Mouse (Mus musculus): Measurements from ENCODE around the gene Muc13.

DNA sequence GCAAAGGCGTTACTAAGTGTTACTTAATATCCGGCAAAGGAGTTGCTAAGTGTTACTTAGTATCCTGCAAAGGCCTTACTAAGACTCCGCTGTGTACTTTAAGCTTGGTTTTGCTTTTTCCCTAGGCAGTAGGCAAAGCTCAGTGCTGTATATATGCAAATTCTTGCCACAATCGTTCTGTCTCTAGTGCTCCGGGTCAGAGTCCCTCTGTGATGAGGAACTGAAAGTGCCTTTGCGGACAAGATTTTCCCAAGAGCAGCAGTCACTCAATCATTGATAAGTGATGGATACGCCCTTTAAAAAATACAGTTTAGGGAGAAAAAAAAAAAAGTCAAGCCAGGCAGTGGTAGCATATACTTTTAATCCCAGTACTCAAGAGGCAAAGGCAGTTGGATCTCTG, 48.4 kb upstream of the Muc13 start:
- TF ChIP-seq GATA1 (IDR thresholded peaks at IDR 0.05; ENCODE audit: borderline replicate concordance, low read length) (no peak), FLI1 (IDR thresholded peaks at IDR 0.05; ENCODE audit: low read length) (no peak)
